Mouse (Mus musculus) embryonic fibroblast, embryonic 13.5 days (primary cell): ENCODE measurements around the gene Mea1.

ENCODE experiments used
- CTCF ChIP-seq: IDR thresholded peaks from 2 replicates; pipeline ENCODE4 v1.5.1; 2011; ENCODE audit warnings: mild to moderate bottlenecking, control low read depth, low read length, moderate library complexity, borderline replicate concordance; ENCODE audit not compliant: insufficient read depth
- POLR2A ChIP-seq: IDR thresholded peaks from 2 replicates; pipeline ENCODE4 v1.6.1; 2011; ENCODE audit warnings: low read depth, mild to moderate bottlenecking, control low read depth, low read length, moderate library complexity

DNA sequence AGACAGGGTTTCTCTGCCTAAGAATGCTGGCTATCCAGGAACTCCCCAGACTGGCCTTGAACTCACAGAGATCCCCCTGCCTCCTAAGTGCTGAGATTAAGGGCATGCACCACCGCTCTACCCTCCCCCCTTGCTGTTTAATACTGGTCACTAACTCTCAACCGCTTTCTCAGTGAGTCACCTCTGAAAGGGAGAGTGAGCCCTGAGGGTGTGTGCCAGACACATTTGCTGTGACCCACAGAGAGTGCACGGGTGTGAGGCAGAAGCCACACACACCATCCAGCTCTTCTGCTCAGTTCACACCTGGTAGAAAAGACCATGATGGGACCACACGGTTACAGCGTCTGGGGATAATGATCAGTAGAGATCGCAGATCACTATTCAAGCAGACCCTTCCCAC lies 19.9 kb downstream of the Mea1 start:
- TF ChIP-seq CTCF: no peak
- TF ChIP-seq POLR2A: no peak
